Mouse (Mus musculus): Measurements from ENCODE around the gene Tgfb1.

DNA sequence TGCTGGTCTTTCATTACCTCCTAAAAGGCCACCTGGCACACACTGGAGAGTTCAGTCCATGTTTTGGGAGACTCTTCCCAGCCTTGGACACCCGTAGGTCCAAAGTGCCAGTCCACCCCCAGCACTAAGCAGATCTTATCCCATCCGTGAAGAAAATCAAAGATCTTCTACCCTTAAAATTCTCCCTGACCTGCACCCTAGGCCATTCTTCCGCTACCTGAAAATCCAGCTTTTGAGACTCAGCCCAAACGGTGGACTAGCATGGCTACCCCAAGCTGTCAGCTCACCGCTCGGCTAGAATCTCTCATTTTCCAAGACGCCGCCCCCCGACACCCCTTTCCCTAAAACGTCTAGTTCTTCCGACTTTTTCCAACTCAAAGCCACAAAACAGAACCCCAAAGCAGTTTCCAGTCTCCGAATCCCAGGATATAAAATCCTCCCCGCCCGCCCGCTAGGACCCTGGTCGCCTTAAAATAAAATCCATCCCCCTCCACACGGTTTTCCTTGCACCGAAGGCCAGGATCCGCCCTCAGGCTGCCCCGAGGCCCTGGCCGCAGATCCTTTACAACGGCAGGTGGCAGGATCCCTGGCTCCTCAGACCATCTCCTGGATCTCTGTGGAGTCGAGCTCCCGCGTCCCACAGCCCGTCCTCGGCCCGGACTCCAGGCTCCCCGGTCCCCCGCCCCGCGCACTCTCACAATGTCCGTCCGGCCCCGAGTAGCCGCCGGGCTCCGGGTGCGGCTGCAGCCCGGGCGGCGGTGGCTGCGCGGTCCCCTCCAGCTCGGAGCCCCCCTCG is 67.0 kb downstream of the Tgfb1 start:
- TF ChIP-seq POLR2A (IDR thresholded peaks at IDR 0.05; ENCODE audit: low read depth, low read length) (no peak), CTCF (IDR thresholded peaks at IDR 0.05; ENCODE audit: extremely low read depth, insufficient read depth, insufficient read length, insufficient replicate concordance) (no peak)

Measured in spleen, adult 2 months (tissue).